Mouse (Mus musculus): ENCODE results near the gene Prdm1.

DNA sequence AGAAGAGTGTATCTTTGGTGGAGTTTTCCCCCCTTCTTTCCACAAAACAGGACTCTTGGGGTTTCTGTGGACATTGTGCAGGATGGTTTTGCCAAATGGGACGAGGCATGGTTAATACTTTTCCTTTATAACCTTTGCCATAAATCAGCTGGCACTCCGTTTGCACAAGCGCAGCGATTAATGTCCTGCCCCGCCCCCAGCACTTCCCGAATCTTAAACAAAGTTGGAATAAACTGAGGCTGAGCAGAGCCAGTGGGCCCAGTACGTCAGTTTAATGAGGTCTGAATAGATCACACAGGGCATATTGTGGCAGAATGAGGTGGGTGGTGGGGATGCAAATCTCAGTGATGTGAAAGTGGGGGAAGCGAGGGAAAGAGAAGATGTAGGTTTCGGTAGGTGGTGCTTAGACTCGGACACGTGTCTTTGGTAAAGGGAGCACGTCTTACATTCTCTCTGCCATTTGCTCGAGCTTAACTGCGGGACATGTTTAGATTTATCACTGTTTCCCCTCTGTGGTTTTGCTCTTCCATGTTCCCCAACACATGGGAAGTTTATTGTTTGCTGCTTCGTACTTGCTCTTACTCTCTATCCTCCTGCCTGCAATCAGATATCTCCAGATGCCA lies 28.3 kb downstream of the Prdm1 start:
- no peak for TF ChIP-seq CTCF (IDR thresholded peaks at IDR 0.05)
- TF ChIP-seq EP300 (IDR thresholded peaks at IDR 0.05; ENCODE audit: insufficient read depth, low read depth, low read length) = no peak
